Mouse (Mus musculus) splenic B cell, adult 2 months (primary cell): ENCODE results near the gene Dolk.

ENCODE experiments used
- DNase-seq: peaks from one replicate; pipeline ENCODE4 v3.0.0-alpha.2; 2011; ENCODE audit warnings: low read depth, low spot score
- H3K27me3 ChIP-seq: 2 replicates; pipeline ENCODE4 v1.6.1; 2012; ENCODE audit warnings: mild to moderate bottlenecking, low read length, moderate library complexity, mixed read lengths; ENCODE audit not compliant: control insufficient read depth, poor library complexity, insufficient read depth, severe bottlenecking
- H3K36me3 ChIP-seq: 2 replicates; pipeline ENCODE4 v1.6.1; 2012; ENCODE audit warnings: mild to moderate bottlenecking, low read length, moderate library complexity, mixed read lengths; ENCODE audit not compliant: control insufficient read depth, poor library complexity, insufficient read depth, severe bottlenecking

Dolk gene

DNA sequence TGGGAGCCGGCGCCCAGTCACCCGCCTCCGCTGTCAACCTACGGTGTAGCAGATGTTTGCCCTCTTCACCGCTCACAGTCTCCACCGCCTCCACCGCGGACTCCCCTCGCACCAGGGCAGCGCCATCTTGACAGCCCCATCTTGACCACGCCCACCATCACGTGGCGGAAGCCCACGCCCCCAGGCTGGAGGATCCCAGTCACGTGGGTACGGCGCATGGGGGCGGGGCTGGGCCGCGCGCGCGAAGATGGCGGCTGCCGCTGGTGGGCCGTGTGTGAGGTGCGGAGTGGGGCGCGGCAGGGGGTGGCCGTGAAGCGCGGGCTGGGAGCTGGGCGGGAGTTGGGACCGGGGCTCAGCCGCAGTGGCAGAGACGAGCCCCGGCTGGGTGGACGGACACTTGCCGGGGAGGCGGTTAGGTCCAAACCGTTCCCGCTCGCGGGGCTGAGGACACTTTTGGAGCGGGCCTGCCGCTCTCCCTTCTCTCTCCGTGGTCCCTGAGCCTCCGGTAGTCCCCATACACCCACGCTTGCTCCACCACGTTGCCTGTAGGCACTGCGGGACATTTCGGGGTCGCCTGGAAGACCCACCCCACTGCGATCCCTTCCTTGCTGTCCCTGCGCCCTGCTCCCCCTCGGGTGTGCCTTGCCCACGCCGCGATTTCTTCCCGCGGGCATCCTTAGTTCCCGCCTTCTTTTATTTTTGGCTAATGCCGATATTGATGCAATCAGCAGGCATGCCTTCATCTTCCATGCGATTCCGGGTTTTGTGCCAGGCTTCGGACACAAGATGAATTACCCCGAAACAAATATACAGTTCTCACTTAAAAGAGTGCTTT, at the start of gene Dolk, which contains the start of gene Nup188:
TSS of gene Dolk (minus strand) at position 143 of the 835 bp plus-strand sequence.
TSS of gene Nup188 (plus strand) at position 206 of the 835 bp plus-strand sequence.
- no peaks in the 10 kb centered on the region for H3K36me3 ChIP-seq
- H3K27me3 ChIP-seq: no peaks in the 10 kb centered on the region
- peak; percentile 97 for DNase-seq

DNA sequence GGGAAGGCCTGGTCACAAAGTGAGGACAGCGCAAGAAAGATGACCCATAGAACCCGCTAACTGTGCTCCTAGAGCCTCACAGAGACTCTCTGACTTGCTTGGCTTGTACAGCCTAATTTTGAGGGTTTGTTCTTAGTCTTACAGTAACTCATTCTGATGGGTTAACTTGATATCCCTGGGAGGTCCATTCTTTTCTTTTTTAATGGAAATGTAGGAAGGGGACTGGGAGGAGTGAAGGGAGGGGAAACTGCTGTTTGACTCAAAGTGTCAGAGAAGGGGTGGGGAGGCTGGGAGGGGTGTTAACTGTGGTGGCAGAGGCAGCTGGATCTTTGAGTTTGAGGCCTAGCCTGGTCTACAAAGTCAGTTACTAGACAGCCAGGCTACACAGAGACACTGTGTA, 49.2 kb upstream of the Dolk start:
- no peak for DNase-seq
- Histone ChIP-seq H3K36me3 (peaks cover 12% of the 10 kb centered on the region), H3K27me3 (no peaks in the 10 kb centered on the region)

DNA sequence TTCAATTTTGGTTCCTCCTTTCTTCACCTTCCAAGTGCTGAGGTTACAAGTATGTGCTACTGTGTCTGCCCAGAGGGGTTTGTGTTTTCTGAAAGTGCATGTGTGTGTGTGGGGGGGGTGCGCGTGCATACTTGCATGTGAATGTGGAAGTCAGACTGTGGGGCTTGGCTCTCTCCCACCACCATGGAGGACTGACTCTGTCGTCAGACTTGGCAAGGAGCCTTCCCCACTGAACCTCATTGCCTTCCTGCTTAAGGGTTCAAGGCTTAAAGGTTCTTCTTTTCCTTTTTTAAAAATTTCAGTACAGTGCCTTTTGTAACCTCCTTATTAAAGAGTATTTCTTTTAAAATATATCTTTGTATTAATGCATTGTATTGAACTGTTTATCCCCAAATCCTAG, 42.7 kb upstream of the Dolk start:
- no peaks in the 10 kb centered on the region for H3K27me3 ChIP-seq
- H3K36me3 ChIP-seq: peaks cover 8% of the 10 kb centered on the region
- DNase-seq: no peak

DNA sequence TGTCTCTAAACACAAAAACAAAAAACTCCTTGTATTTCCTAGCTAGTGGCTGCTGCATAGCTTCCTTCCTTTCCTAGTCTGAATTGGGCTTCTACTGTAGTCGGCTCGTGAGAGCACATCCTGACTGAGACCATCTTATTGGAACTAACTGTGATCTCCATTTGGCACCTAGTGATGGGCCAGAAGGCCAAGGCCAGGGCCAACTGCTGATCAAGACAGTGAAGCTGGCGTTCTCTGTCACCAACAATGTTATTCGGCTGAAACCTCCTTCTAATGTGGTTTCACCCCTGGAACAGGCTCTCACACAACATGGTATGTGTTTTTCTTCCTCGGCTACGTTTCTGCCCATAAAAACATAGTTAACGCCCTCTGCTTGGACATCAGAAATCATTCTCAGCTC, 41.1 kb upstream of the Dolk start:
- Histone ChIP-seq H3K27me3 (no peaks in the 10 kb centered on the region), H3K36me3 (peaks cover 11% of the 10 kb centered on the region)
- DNase-seq: no peak

DNA sequence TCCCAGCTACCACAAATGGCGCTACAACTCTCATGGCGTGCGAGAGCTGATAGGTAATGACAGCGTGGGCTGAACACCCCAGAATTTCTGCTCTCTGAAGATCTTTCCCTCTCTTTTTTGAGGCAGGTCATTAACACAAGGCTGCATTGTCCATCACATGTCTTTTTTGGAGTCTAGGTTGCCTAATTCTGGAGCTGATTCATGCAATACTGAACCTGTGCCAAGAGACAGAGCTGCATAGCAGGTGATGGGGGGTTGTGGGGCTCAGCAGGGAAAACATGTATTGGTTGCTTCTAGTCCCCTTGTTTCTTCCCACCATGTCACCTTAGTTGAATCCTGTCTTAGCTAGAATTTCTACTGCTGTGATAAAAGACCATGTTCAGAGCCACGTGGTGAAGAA, 39.2 kb upstream of the Dolk start:
- H3K27me3 ChIP-seq: no peaks in the 10 kb centered on the region
- DNase-seq: no peak

DNA sequence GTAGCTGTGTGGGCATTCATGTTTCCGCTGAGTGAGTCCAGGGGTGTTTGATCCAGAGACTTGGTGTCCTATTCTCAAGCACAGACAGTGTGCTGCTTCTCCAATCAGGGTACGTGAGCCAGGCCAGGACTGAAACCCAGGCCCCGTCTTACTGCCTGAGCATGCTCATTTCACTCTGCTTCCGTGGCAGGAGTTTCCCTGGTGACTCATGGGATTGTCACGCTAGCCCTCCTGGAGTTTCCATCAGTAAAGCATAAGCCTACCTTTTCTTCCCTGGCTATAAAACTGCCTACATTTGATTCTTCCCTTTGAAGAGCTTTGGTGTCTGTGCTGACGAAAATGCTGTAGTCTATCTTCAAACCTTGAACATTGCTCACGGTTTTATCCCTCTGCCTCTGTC, 37.0 kb upstream of the Dolk start:
- Histone ChIP-seq H3K27me3 (no peaks in the 10 kb centered on the region), H3K36me3 (peaks cover 11% of the 10 kb centered on the region)
- DNase-seq: no peak

More for the DNA sequence above, 39.2 kb upstream of the Dolk start:
- H3K36me3 ChIP-seq: peaks cover 14% of the 10 kb centered on the region

DNA sequence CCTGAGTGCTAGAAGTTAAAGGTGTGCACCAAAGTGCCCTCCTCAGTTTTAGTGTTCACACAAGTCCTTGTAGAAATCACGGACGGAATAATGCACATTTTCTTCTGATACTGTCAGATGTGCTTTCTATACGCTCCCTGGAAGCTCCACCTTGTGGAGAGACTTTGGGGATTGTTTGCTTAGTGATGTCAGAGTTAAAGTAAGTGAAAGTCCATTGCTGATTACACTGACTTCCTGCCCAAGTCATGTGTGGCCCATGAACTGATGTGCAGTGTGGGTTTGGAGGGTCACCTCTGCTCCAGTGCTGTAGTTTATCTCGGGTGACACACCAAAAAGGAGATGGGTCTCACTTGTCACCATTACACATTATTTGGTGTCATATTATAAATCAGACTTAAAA, 33.1 kb upstream of the Dolk start:
- no peak for DNase-seq
- Histone ChIP-seq H3K36me3 (peaks cover 13% of the 10 kb centered on the region), H3K27me3 (no peaks in the 10 kb centered on the region)

DNA sequence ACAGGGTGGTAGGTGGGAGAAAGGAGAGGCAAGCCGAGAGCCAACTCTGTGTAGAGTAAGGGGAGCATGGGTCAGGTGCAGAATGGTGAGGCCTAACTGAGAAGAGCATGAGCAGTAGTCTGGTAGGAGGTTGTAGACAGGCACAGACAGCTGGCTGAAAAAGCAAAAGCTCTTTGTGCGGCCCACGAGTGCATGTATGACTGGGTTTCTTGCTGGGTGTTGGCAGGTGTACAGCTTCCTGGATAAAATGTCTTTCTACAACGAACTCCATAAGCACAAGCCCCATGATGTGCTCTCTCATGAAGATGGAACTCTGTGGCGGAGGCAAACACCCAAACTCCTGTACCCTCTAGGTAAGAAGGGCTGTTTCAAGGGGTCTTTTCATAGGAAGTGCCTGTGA, 30.8 kb upstream of the Dolk start:
- H3K27me3 ChIP-seq: no peaks in the 10 kb centered on the region
- no peak for DNase-seq
- peaks cover 12% of the 10 kb centered on the region for H3K36me3 ChIP-seq

DNA sequence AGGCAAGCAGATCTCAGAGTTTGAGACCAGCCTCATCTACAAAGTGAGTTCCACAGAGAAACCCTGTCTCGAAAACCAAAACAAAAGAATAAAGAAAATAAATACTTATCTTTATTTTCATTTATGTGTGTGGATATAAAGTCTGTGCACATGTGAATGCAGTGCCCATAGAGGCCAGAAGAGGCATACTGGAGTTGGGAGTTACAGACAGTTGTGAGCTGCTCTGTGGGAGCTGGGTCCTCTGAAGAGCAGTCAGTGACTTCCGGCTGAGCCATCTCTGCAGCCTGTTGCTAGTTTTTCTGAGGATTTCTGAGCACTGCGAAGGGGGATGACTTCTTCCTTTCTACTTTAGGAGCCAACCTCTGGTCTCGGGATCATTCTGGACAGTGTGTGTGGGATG, 30.0 kb upstream of the Dolk start:
- Histone ChIP-seq H3K36me3 (peaks cover 14% of the 10 kb centered on the region), H3K27me3 (no peaks in the 10 kb centered on the region)
- DNase-seq: peak; percentile 11

DNA sequence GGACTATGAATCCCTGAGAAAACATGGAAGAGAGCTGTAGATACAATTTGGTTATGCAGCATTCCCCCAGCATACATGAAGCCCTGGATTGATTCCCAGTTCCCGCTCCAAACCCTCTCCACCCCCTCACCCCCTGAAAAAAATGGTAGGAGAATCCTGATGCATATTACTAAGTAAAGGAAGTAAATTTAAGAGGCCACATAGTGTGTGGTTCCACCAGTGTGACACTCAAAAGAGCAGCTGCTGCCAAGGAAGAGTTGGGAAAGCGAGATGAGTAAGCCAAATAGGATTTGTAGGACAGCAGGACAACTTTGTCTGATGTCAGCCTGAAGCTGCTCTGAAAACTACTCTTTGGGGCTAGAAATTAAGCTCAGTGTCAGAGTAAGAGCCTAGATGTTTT, 25.3 kb upstream of the Dolk start:
- H3K27me3 ChIP-seq: no peaks in the 10 kb centered on the region
- no peak for DNase-seq
- H3K36me3 ChIP-seq: peaks cover 21% of the 10 kb centered on the region

DNA sequence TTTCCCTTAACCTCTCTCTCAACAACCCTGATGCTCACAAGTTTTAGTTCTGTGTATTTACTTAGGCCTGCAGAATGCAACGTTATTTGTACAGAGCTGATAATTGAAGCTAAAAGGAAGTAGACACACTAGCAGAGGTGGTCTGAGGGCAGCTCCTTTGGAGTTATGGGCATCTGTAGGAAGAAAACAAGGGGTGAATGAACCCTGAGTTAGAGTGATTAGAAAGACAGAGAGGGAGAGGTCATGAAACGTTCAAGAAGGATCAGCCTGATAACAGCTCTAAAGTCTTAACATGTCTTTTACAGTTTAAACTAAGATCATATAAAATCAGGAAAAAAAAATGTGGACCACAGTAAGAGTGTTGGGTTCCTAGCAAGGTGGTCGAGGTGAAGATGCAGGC, 23.2 kb upstream of the Dolk start:
- Histone ChIP-seq H3K27me3 (no peaks in the 10 kb centered on the region), H3K36me3 (peaks cover 22% of the 10 kb centered on the region)
- no peak for DNase-seq

DNA sequence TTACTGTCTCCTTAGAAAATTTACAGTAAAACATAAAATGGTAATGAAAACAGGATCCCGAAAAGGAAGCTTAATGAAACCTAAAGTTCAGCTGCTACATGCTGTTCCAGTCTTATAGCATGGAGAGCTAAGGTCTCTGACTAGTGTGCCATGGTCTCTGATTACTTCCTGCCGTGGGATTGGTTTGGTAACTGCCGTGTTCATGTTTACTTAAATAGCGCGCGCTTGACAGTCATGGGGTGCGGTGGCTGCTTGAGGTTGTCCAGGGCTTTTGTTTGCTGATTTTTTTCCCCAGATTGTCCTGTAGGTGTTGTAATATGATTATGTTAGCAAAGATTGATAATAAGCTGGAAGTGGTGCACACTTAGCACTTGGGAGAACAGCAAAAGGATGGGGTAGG, 20.0 kb upstream of the Dolk start:
- no peak for DNase-seq
- Histone ChIP-seq H3K36me3 (peaks cover 19% of the 10 kb centered on the region), H3K27me3 (no peaks in the 10 kb centered on the region)

DNA sequence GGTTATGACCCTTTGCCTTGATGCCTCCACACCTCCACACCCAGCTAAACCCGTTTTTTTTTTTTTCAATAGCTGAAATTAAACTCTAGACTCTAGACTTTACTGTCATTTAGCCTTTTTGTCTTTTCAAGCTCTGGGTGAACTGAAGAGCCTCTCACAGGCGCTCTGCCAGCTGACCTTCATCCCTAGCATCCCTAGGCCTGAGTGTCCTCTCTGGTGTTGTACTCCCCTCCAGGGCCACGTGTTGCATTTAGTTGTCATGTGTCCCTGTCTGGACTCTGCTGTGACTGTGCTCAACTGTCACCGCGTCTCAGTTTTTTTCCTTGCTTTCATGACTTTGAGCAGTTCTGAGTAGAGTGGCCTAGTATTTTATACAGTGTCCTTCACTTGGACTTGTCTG, 13.8 kb upstream of the Dolk start:
- Histone ChIP-seq H3K27me3 (no peaks in the 10 kb centered on the region), H3K36me3 (peaks cover 14% of the 10 kb centered on the region)
- no peak for DNase-seq

DNA sequence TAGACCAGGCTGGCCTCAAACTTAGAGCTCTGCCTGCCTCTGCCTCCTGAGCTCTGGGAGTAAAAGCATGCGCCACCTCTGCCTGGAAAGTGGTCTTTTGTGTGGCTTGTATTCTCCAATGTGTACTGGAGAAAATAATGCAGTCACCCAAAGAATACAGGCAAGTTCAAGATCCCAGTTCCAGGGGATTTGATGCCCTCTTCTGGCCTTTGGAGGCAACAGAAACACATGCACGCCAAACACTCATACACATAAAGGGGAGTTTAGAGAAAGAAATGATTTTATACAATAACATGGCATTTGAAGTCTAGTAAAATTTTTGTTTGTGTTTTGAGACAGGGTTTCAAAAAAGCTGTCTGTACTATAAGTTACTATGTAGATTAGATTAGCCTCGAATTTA, 13.4 kb upstream of the Dolk start:
- peak; percentile 13 for DNase-seq
- no peaks in the 10 kb centered on the region for H3K27me3 ChIP-seq
- H3K36me3 ChIP-seq: peaks cover 13% of the 10 kb centered on the region

DNA sequence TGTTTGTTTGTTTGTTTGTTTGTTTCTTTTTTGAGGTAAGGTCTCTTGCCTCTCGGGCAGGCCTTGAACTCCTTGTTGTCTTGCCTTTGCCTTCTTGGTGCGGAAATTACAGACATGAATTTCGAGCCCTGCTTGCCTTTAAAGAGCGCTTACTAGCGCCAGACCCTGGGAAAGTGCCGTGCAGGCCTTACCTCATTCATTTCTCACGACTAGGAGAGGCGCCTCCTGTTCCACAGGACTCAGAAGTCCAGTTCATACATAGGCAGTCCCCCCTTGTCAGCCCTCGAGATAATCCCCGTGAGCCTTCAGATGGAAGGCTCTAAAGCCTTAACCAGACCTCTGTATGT, 866 bp upstream of the Dolk start:
- H3K27me3 ChIP-seq: no peaks in the 10 kb centered on the region
- no peaks in the 10 kb centered on the region for H3K36me3 ChIP-seq
- DNase-seq: peak; percentile 14
